Mouse (Mus musculus) bone marrow macrophage, adult 2 months (primary cell): ENCODE measurements at regions not wholly inside any gene's neighbourhood (a gene's known extent, or its start where the extent isn't known, plus 50 kb on each side); places are given as distances from the start of the nearest gene placed in this dataset.

Experiments used
- H3K27ac ChIP-seq: 2 replicates; pipeline ENCODE4 v1.5.1; 2012; ENCODE audit warnings: low read depth, low read length; ENCODE audit not compliant: insufficient read depth
- H3K4me1 ChIP-seq: 2 replicates; pipeline ENCODE4 v1.6.1; 2012; ENCODE audit warnings: low read length; ENCODE audit not compliant: control insufficient read depth, insufficient read depth
- H3K4me3 ChIP-seq: 2 replicates; pipeline ENCODE4 v1.5.1; 2012; ENCODE audit warnings: mild to moderate bottlenecking, low read length, moderate library complexity; ENCODE audit not compliant: insufficient read depth
- CTCF ChIP-seq: IDR thresholded peaks from 2 replicates; pipeline ENCODE4 v1.5.1; 2012; ENCODE audit warnings: low read depth, mild to moderate bottlenecking, low read length, moderate library complexity
- POLR2A ChIP-seq: IDR thresholded peaks from 2 replicates; pipeline ENCODE4 v1.6.1; 2012; ENCODE audit warnings: mild to moderate bottlenecking, low read depth, low read length, borderline replicate concordance

- Histone ChIP-seq H3K4me1 (no peaks in the 10 kb centered on the region), H3K4me3 (no peak overlapping the region), H3K27ac (no peak overlapping the region)
- TF ChIP-seq CTCF, result no peak
- no peak for TF ChIP-seq POLR2A
Measured at GRCm38 (mm10) chr13:42498351-42498750, 182.1 kb upstream of the Phactr1 start.

DNA sequence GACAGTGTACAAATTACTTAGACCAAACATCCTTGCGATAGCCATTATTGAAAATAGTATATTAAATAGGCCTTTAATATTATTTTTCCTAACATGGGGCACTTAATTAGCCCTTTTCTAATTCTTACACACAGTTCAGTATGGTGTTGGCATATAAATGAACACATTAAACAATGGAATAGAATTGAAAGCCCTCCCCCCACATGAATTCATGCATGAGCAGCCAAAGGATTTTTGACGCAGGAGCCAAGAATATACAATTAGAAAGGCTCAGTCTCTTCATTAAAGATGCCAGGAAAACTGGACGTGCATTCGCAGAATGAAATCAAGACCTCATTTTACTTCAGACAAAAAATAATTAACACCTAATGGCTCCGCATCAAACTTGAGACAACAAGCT, 172.9 kb upstream of the Phactr1 start:
- Histone ChIP-seq H3K4me1 (no peaks in the 10 kb centered on the region), H3K4me3 (no peak overlapping the region), H3K27ac (no peak overlapping the region)
- TF ChIP-seq CTCF, result no peak
- TF ChIP-seq POLR2A, result no peak

DNA sequence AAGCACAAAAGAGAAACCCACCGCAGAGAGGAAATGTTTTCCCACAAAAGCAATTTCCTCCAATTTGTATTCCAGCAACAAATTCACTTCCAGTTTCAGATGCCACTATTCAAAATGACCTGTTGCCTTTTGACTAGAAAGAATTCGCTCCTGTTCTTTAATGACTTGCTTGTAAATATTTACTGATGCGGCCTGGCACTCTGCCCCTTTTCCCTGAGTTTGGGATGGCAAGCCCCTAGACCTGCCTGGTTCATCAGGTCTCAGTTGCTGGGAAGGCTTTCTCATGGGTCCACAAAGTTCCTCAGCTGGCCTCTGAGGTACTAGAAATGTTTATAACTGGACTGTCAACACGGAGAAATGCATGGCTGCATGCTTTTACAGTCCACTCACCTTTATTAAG, 161.7 kb upstream of the Phactr1 start:
- Histone ChIP-seq H3K4me1 (peaks cover 2% of the 10 kb centered on the region; the same call in 1 of the 2 replicates), H3K4me3 (no peak overlapping the region), H3K27ac (no peak overlapping the region)
- TF ChIP-seq CTCF, result no peak
- TF ChIP-seq POLR2A, result no peak

DNA sequence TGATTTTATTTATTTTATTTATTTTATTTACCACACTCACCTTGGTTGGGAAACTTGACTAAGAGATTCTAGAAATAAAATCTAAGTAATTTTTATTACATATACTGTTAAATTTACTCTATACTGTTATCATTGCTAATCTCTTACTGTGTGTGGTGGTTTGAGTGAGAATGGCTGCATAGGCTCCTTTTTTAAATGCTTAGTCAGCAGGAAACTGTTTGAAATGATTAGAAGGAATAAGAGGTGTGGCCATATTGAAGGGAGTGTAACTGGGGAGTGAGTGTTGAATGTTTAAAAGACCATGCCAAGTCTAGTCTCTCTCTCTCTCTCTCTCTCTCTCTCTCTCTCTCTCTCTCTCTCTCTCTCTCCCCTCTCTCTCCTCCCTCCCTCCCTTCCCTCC, 157.9 kb upstream of the Phactr1 start:
- H3K4me3 ChIP-seq, result no peak overlapping the region
- no peaks in the 10 kb centered on the region for H3K4me1 ChIP-seq
- no peak overlapping the region for H3K27ac ChIP-seq
- TF ChIP-seq POLR2A, result no peak
- TF ChIP-seq CTCF, result no peak

GRCm38 (mm10) chr13:42526163-42526562, 154.3 kb upstream of the Phactr1 start:
- TF ChIP-seq CTCF (no peak), POLR2A (no peak)
- H3K4me1 ChIP-seq, result no peaks in the 10 kb centered on the region
- H3K27ac ChIP-seq, result no peak overlapping the region
- no peak overlapping the region for H3K4me3 ChIP-seq

GRCm38 (mm10) chr13:42526966-42527365, 153.5 kb upstream of the Phactr1 start:
- no peak for TF ChIP-seq CTCF
- TF ChIP-seq POLR2A, result no peak
- Histone ChIP-seq H3K4me1 (no peaks in the 10 kb centered on the region), H3K27ac (no peak overlapping the region), H3K4me3 (no peak overlapping the region)

DNA sequence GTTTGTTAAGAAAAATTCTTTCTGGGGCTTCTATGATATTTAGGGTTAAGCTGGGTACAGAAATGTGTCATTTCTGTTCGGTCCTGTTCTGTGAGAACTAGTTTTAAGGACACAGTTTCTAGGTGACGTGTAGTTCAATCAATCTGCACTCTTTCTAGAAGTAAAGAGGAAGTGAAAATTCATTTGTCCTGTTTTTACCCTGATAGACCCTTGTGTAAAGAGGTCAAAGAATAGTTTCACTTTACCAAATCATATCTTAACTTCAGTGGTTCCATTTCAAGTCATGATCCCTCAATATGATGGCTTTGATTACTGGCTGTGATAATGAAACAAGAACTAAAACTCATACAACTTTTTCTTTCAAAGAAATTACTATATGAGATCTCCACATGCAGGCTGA, 152.3 kb upstream of the Phactr1 start:
- no peak overlapping the region for H3K27ac ChIP-seq
- no peaks in the 10 kb centered on the region for H3K4me1 ChIP-seq
- H3K4me3 ChIP-seq, result no peak overlapping the region
- no peak for TF ChIP-seq CTCF

GRCm38 (mm10) chr13:42536501-42537210, 143.8 kb upstream of the Phactr1 start:
- TF ChIP-seq POLR2A (no peak), CTCF (no peak)
- Histone ChIP-seq H3K27ac (no peak overlapping the region), H3K4me1 (no peaks in the 10 kb centered on the region), H3K4me3 (no peak overlapping the region)

DNA sequence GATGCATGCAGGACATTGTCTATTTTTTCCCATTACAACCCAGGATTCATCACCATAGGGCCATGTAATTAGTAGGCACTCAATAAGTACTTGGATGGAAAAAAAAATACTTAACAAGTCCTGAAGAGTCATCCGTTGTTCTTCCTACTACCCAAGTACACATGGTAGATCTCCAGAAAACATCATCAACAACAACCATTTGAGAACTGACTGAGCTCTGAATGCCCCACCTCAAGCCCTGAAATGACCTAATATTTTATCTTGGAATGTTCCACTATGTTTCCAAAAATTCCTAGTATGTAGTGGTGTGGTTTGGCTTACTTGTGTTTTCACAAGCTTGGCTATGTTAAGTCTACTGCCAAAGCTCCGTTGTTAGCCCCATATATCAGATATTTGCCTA, 142.4 kb upstream of the Phactr1 start:
- TF ChIP-seq CTCF (no peak), POLR2A (no peak)
- no peak overlapping the region for H3K27ac ChIP-seq
- no peak overlapping the region for H3K4me3 ChIP-seq
- no peaks in the 10 kb centered on the region for H3K4me1 ChIP-seq

- no peak overlapping the region for H3K4me3 ChIP-seq
- no peak overlapping the region for H3K27ac ChIP-seq
- no peaks in the 10 kb centered on the region for H3K4me1 ChIP-seq
- TF ChIP-seq POLR2A, result no peak
- TF ChIP-seq CTCF, result no peak
Measured at GRCm38 (mm10) chr13:42544536-42545094, 135.8 kb upstream of the Phactr1 start.
